Mouse (Mus musculus): ENCODE measurements around the gene Reep3. TPM values are rescaled to one million over a fixed set of nuclear protein-coding genes. Genes with fewer than 3 reads are reported as not detected.

Gene Reep3
- polyA plus RNA-seq, 1 experiment = 0.05 TPM

GRCm38 (mm10) chr10:67126061-67126858 lies 29.5 kb upstream of the Reep3 start:
- peaks cover 12% of the 10 kb centered on the region for H3K4me1 ChIP-seq (ENCODE audit: control insufficient read depth)
- peaks cover 53% of the 10 kb centered on the region for H3K27me3 ChIP-seq (ENCODE audit: control insufficient read depth)
- no peaks in the 10 kb centered on the region for H3K36me3 ChIP-seq (ENCODE audit: control insufficient read depth)
- peak overlapping the region; percentile 71 for H3K4me3 ChIP-seq (replicated peaks)
- no peaks in the 10 kb centered on the region; the same call in 1 of the 2 replicates for H3K9me3 ChIP-seq (ENCODE audit: control insufficient read depth, low read length)
- TF ChIP-seq TAL1 (IDR thresholded peaks at IDR 0.05; ENCODE audit: low read length) (no peak), GATA1 (IDR thresholded peaks at IDR 0.05; ENCODE audit: low read length) (no peak)

- Histone ChIP-seq H3K9me3 (ENCODE audit: control insufficient read depth, low read length) (no peaks in the 10 kb centered on the region; the same call in 1 of the 2 replicates), H3K4me1 (ENCODE audit: control insufficient read depth) (peaks cover 12% of the 10 kb centered on the region), H3K36me3 (ENCODE audit: control insufficient read depth) (no peaks in the 10 kb centered on the region), H3K4me3 (replicated peaks) (no peak overlapping the region), H3K27me3 (ENCODE audit: control insufficient read depth) (peaks cover 50% of the 10 kb centered on the region)
- no peak for TF ChIP-seq TAL1 (IDR thresholded peaks at IDR 0.05; ENCODE audit: low read length)
Measured at GRCm38 (mm10) chr10:67124156-67124555, 27.4 kb upstream of the Reep3 start.

- H3K9me3 ChIP-seq (ENCODE audit: control insufficient read depth, low read length) = no peaks in the 10 kb centered on the region; the same call in 1 of the 2 replicates
- peaks cover 12% of the 10 kb centered on the region for H3K4me1 ChIP-seq (ENCODE audit: control insufficient read depth)
- no peak overlapping the region for H3K4me3 ChIP-seq (replicated peaks)
- TF ChIP-seq TAL1 (IDR thresholded peaks at IDR 0.05; ENCODE audit: low read length) = no peak
- TF ChIP-seq GATA1 (IDR thresholded peaks at IDR 0.05; ENCODE audit: low read length) = no peak
- no peaks in the 10 kb centered on the region for H3K36me3 ChIP-seq (ENCODE audit: control insufficient read depth)
- peaks cover 46% of the 10 kb centered on the region for H3K27me3 ChIP-seq (ENCODE audit: control insufficient read depth)
Measured at GRCm38 (mm10) chr10:67123756-67124155, 27.0 kb upstream of the Reep3 start.

- H3K4me1 ChIP-seq (ENCODE audit: control insufficient read depth) = no peaks in the 10 kb centered on the region; the same call in 1 of the 2 replicates
- no peak for TF ChIP-seq TAL1 (IDR thresholded peaks at IDR 0.05; ENCODE audit: low read length)
- TF ChIP-seq GATA1 (IDR thresholded peaks at IDR 0.05; ENCODE audit: low read length) = no peak
- H3K36me3 ChIP-seq (ENCODE audit: control insufficient read depth) = no peaks in the 10 kb centered on the region
- no peaks in the 10 kb centered on the region for H3K9me3 ChIP-seq (ENCODE audit: control insufficient read depth, low read length)
- H3K4me3 ChIP-seq (replicated peaks) = no peak overlapping the region
- H3K27me3 ChIP-seq (ENCODE audit: control insufficient read depth) = peaks cover 17% of the 10 kb centered on the region
Measured at GRCm38 (mm10) chr10:67120640-67121039, 23.9 kb upstream of the Reep3 start.

GRCm38 (mm10) chr10:67120180-67120579 lies 23.4 kb upstream of the Reep3 start:
- Histone ChIP-seq H3K9me3 (ENCODE audit: control insufficient read depth, low read length) (no peaks in the 10 kb centered on the region), H3K27me3 (ENCODE audit: control insufficient read depth) (peaks cover 12% of the 10 kb centered on the region), H3K4me3 (replicated peaks) (no peak overlapping the region), H3K4me1 (ENCODE audit: control insufficient read depth) (no peaks in the 10 kb centered on the region; the same call in 1 of the 2 replicates), H3K36me3 (ENCODE audit: control insufficient read depth) (no peaks in the 10 kb centered on the region)
- TF ChIP-seq GATA1 (IDR thresholded peaks at IDR 0.05; ENCODE audit: low read length) (no peak), TAL1 (IDR thresholded peaks at IDR 0.05; ENCODE audit: low read length) (no peak)

- TF ChIP-seq GATA1 (IDR thresholded peaks at IDR 0.05; ENCODE audit: low read length) (no peak), TAL1 (IDR thresholded peaks at IDR 0.05; ENCODE audit: low read length) (no peak)
Measured at GRCm38 (mm10) chr10:67119291-67119690, 22.5 kb upstream of the Reep3 start.

GRCm38 (mm10) chr10:67116251-67116650 lies 19.5 kb upstream of the Reep3 start:
- H3K4me3 ChIP-seq (replicated peaks) = no peak overlapping the region
- no peaks in the 10 kb centered on the region; the same call in 1 of the 2 replicates for H3K4me1 ChIP-seq (ENCODE audit: control insufficient read depth)
- no peak for TF ChIP-seq TAL1 (IDR thresholded peaks at IDR 0.05; ENCODE audit: low read length)
- no peak for TF ChIP-seq GATA1 (IDR thresholded peaks at IDR 0.05; ENCODE audit: low read length)

More at GRCm38 (mm10) chr10:67119291-67119690, 22.5 kb upstream of the Reep3 start:
- Histone ChIP-seq H3K4me3 (replicated peaks) (no peak overlapping the region), H3K27me3 (ENCODE audit: control insufficient read depth) (peaks cover 3% of the 10 kb centered on the region), H3K36me3 (ENCODE audit: control insufficient read depth) (no peaks in the 10 kb centered on the region), H3K9me3 (ENCODE audit: control insufficient read depth, low read length) (no peaks in the 10 kb centered on the region), H3K4me1 (ENCODE audit: control insufficient read depth) (no peaks in the 10 kb centered on the region; the same call in 1 of the 2 replicates)

GRCm38 (mm10) chr10:67115666-67116091 lies 18.9 kb upstream of the Reep3 start:
- Histone ChIP-seq H3K9me3 (ENCODE audit: control insufficient read depth, low read length) (no peaks in the 10 kb centered on the region), H3K36me3 (ENCODE audit: control insufficient read depth) (no peaks in the 10 kb centered on the region), H3K4me3 (replicated peaks) (no peak overlapping the region), H3K4me1 (ENCODE audit: control insufficient read depth) (no peaks in the 10 kb centered on the region; the same call in 1 of the 2 replicates), H3K27me3 (ENCODE audit: control insufficient read depth) (no peaks in the 10 kb centered on the region)
- no peak for TF ChIP-seq TAL1 (IDR thresholded peaks at IDR 0.05; ENCODE audit: low read length)
- no peak for TF ChIP-seq GATA1 (IDR thresholded peaks at IDR 0.05; ENCODE audit: low read length)

More at GRCm38 (mm10) chr10:67116251-67116650, 19.5 kb upstream of the Reep3 start:
- Histone ChIP-seq H3K9me3 (ENCODE audit: control insufficient read depth, low read length) (no peaks in the 10 kb centered on the region), H3K36me3 (ENCODE audit: control insufficient read depth) (no peaks in the 10 kb centered on the region), H3K27me3 (ENCODE audit: control insufficient read depth) (no peaks in the 10 kb centered on the region)

GRCm38 (mm10) chr10:67115115-67115514 lies 18.4 kb upstream of the Reep3 start:
- Histone ChIP-seq H3K9me3 (ENCODE audit: control insufficient read depth, low read length) (no peaks in the 10 kb centered on the region), H3K4me3 (replicated peaks) (no peak overlapping the region), H3K36me3 (ENCODE audit: control insufficient read depth) (no peaks in the 10 kb centered on the region), H3K27me3 (ENCODE audit: control insufficient read depth) (no peaks in the 10 kb centered on the region), H3K4me1 (ENCODE audit: control insufficient read depth) (no peaks in the 10 kb centered on the region; the same call in 1 of the 2 replicates)
- TF ChIP-seq GATA1 (IDR thresholded peaks at IDR 0.05; ENCODE audit: low read length) (no peak), TAL1 (IDR thresholded peaks at IDR 0.05; ENCODE audit: low read length) (no peak)
